Mouse (Mus musculus) erythroblast, embryonic 14.5 days (primary cell): ENCODE data around the gene Ppp5c.

Source experiments
- GATA1 ChIP-seq: IDR thresholded peaks from 2 replicates; pipeline ENCODE4 v1.6.1; 2012; ENCODE audit warnings: low read length, inconsistent platforms, mixed read lengths
- TAL1 ChIP-seq: IDR thresholded peaks from 3 replicates; pipeline ENCODE4 v1.6.1; 2012; ENCODE audit warnings: low read length, inconsistent platforms, mixed read lengths

DNA sequence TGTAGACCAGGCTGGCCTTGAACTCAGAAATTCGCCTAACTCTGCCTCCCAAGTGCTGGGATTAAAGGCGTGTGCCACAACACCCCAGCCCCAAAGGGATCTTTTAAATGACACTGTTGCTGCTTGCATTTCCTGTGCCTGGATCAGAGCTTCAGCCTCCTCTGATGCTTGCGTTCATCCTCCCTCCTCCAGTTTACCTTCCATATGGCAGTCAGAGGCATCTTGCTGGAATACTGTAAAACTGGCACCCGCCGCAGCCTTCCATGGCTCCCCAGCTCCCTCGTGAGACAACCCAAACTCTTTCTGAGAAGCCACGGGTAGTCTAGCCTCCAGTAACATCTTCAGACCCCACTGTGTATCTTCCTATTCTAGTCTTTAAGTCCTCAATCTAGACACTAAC lies 1.2 kb upstream of the Ppp5c start:
- no peak for TF ChIP-seq GATA1
- no peak for TF ChIP-seq TAL1
